In genomic region chr9:45098426-45098825, GRCm38 (mm10) we compare ENCODE assay signal across 21 mouse cellular contexts. TPM values are rescaled to one million over a fixed set of nuclear protein-coding genes. Genes with fewer than 3 reads are reported as not detected.
A peak's percentile ranks its signal among the peaks of the same experiment; 100 is the strongest.
DNase-seq lines count a peak whose midpoint lies in the region; ATAC-seq lines count a peak whose summit lies in the region.
"Had no signal": no experiment of that assay in that cellular context is flagged by ENCODE, and none has a peak within 500 bp of the region (broad histone marks: within the 10 kb centered on the region; RNA-seq: fewer than 3 reads in every experiment).

No protein-coding gene starts in this region.

- peak; percentile 39 to 52 for DNase-seq in thymus, adult 18-20 months
- peak; percentile 68 for DNase-seq in thymus, postnatal 14 days
- no peak for DNase-seq in adrenal gland, adult (ENCODE audit: inconsistent age in 2 of 2, low spot score in 1 of 2)
- DNase-seq in spleen, adult 18-20 months: no peak
- no peak for DNase-seq in heart, adult 11 months
- DNase-seq in layer of hippocampus, adult 9-11 months: no peak
- DNase-seq: adrenal gland, postnatal 25 days; B cell, adult 2 months; cerebellum, adult 18-20 months; cerebellum, postnatal 36 days; forebrain, postnatal 0 days; gastrocnemius, postnatal 36 days; heart, adult 18-20 months; heart, postnatal 10 days; heart, postnatal 4 days had no signal

- peak; percentile 81 for ATAC-seq in common myeloid progenitor, adult 5-6 weeks (replicated peaks; ENCODE audit: low read depth, poor library complexity, severe bottlenecking)
- ATAC-seq: activated CD4-positive, CD25-positive, alpha-beta regulatory T cell, adult 4 months; CD4-positive, CD25-positive, alpha-beta regulatory T cell, adult 4 months; forebrain, embryonic 13.5 days; forebrain, postnatal 0 days; hindbrain, postnatal 0 days had no signal

RNA-seq across cellular contexts. Expression of gene Scn2b, which starts 19.2 kb away (rescaled TPM):
- total RNA-seq in common myeloid progenitor, adult 5-6 weeks (2017): not detected in 2 replicates
- total RNA-seq: MEL had no signal

RNA-seq across cellular contexts. Expression of gene Jaml, which starts 19.4 kb away (rescaled TPM):
- 1.6 and 6.1 TPM in 2 replicates for total RNA-seq in common myeloid progenitor, adult 5-6 weeks (2017)
- total RNA-seq: forebrain, postnatal 0 days; hindbrain, postnatal 0 days; MEL had no signal

RNA-seq across cellular contexts. Expression of gene Scn4b, which starts 39.8 kb away (rescaled TPM):
- not detected in 2 replicates for total RNA-seq in common myeloid progenitor, adult 5-6 weeks (2017)
- total RNA-seq: MEL had no signal

RNA-seq across cellular contexts. Expression of gene Mpzl3, which starts 43.4 kb away (rescaled TPM):
- total RNA-seq in common myeloid progenitor, adult 5-6 weeks (2017): 0.27 and 1.0 TPM in 2 replicates
- total RNA-seq: MEL had no signal

RNA-seq across cellular contexts. Expression of gene Mpzl2, which starts 58.8 kb away (rescaled TPM):
- total RNA-seq in common myeloid progenitor, adult 5-6 weeks (2017): not detected in 2 replicates

Comparison
In these comparisons a context has a peak if more than half of its experiments do, and no peak if none do; other contexts are left out.
1. DNase-seq: peak in thymus, adult 18-20 months (2 of 2) and thymus, postnatal 14 days (single experiment); none in adrenal gland, adult (0 of 2), spleen, adult 18-20 months (0 of 2), heart, adult 11 months (single experiment) and layer of hippocampus, adult 9-11 months (single experiment).